Mouse (Mus musculus): ENCODE data around the gene Tmem101. TPM values are rescaled to one million over a fixed set of nuclear protein-coding genes. Genes with fewer than 3 reads are reported as not detected.
A peak's percentile ranks its signal among the peaks of the same experiment; 100 is the strongest.

The Tmem101 gene
- total RNA-seq, 2 experiments from 2014 or later = 13.7 to 15.9 TPM

DNA sequence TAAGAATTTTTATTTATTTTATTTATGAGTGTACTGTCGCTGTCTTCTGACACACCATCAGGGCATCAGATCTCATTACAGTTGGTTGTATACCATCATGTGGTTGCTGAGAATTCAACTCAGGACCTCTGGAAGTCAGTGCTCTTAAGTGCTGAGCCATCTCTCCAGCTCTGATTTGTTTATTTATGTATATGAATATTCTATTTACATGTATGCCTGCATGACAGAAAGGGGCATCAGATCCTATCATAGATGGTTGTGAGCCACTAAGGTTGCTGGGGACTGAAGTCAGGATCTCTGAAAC is 534 bp upstream of the Tmem101 start:
- no peak for DNase-seq

DNA sequence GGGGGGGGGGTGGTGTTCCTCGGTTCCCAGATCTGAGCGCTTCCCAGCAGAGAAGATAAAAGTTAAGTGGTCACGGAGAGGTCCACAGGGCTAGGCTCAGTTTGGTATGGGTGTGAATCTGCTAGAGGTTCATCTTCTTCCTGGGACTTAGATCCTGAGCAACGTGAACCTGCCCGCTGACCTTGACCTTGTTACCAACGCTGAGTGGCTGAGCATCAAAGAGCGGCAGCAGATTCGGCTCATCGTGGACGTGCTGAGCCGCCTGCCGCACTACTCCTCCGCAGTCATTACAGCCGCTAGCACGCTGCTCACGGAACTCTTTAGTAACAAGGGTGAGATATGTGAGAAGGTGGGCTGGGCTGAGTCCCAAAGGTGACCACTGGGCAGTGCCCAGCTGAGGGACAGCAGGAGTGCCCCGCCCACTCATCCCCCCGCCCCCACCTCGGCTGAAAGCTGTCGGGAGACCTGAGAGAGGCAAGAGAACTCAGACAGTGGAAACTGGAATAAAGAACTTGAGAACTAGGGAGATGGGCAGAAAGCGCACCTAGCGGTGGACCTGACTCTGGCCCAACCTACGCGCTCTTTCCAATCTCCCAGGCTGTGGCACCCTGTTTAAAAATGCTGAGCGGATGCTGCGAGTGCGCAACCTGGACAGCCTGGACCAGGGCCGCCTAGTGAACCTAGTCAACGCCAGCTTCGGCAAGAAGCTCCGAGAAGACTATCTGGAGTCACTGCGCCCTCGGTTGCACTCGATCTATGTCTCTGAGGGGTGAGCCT is 8.8 kb downstream of the Tmem101 start:
- DNase-seq = no peak

DNA sequence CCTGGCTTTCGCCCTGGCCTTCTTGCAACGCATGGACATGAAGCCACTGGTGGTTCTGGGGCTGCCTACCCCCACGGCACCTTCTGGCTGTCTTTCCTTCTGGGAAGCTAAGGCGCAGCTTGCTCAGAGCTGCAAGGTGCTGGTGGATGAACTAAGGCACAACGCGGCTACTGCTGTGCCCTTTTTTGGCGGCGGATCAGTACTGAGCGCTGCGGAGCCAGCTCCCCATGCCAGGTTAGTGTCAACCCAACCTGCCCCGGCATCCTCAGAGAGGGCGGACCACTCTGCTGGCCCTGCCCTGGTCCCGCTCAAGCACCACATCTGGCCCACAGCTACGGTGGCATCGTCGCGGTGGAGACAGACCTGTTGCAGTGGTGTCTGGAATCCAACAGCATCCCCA is 9.7 kb downstream of the Tmem101 start:
- no peak for DNase-seq

DNA sequence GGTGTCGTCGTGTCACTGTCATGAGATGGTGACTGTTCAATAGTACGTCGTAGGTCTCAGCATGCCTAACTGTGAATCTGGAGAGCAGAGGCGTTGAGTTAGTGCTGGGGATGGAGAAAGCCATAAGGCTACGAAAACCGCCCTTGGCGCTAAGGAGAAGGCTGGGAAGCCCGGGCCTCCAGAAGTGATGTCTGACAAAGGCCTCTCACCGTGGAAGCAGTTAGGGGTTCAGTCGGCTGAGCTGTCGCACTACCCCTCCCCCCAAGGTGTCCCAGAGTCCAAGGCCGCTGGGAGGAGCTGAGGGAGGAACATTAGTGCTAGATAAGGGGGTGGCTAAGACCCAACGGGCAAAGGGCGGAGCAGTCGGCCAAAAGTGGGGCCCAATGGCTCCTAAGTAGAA is 10.2 kb downstream of the Tmem101 start:
- DNase-seq = no peak

DNA sequence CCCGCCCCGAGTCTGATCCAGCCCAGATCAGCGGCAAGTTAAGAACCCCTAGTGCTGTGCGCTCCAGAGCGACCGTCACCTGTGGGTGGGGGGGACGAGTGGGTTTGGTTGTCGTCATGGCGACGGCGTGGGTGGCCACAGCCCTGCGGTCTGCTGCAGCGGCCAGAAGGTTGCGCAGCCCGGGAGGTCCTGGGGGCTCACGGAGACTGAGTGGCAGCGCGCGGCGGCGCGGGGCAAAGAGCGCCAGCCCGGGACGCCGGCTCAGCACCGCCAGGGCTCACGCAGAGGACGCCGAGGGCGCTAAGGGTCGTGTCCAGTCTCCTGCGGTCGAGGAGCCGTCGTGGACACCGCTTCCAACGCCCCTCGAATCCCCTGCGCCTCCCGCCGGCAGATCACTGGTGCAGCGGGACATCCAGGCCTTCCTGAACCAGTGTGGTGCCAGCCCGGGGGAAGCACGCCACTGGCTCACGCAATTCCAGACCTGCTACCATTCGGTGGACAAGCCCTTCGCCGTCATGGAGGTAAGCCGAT is 10.7 kb downstream of the Tmem101 start, which contains the start of gene Nags:
Gene Nags, plus strand, starts transcription at position 43 of the 531 bp plus-strand sequence.
- no peak for DNase-seq

DNA sequence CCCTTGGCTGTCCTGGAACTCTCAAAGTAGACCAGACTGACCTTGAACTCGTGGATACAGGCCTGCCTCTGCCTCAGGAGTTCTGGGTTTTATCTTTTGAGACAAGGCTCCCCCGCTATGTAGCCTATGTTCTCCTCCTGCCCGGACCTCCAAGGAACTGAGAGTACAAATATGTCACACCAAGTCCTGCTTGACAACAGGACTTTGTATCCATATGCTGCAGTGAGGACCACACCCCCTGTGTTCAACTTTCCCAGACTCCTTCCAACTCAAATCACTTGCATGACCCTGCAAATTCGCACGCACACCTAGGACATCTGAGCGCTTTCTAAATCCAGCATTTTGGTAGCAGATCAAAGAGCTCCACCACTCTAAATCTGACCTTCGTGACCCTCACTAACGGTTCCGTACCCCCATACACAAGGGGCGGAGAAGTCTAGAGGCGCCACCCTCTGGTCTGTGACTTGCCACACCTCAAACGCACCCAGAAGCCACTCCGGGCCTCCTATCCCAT is 11.2 kb downstream of the Tmem101 start:
- DNase-seq = no peak

DNA sequence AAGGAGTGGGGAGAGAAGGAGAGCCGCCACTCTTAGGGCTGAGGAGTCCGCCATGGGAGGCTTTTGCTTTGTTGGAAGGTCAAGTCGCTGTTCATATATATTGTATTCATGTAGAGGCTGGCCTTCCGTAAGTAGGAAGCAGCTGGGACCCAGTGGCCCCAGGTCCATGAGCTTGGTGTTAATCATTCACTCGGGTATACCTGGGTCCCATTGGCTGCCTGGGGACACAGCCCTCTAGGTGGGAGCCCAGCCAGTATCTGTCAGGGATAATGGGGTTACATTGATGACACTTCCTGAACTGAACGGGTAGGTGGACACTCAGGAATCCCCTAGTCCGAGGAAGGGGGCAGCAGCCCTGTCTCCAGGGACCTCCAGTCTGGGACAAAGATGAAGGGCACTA is 13.8 kb downstream of the Tmem101 start:
- no peak for DNase-seq

DNA sequence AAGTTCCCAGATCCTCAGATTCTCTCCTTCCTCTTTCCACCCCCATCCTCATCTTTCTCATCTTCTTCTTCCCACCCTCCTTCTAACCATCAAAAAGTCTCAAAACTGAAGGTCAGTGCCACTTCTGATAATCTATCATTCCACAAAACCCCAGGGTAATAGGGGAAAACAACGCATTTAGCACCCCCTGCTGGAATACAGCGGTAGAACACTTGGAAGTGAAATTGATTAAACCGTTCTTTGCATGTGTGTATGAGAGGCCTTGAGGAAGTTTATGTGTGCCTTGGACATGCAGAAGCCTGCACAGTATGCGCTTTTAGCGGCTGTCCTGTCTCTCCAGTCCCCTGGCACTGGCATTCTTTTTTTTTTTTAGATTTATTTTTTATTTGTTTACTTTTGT is 15.7 kb downstream of the Tmem101 start:
- DNase-seq = peak; percentile 57

DNA sequence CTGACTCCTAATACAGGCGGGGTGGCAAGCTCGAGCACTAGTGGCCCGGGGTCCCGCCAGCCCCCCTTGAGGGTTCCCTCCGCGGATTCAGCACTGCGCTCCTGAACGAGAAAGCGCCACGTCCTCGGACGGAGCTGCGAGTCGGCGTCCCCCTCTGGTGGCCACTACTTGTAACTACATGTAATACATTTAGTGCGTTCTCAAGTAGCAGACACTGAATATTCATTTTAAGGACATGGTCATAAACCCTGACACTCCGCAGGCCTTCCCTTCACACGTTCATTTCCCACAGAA is 17.8 kb downstream of the Tmem101 start:
- peak; percentile 76 for DNase-seq

DNA sequence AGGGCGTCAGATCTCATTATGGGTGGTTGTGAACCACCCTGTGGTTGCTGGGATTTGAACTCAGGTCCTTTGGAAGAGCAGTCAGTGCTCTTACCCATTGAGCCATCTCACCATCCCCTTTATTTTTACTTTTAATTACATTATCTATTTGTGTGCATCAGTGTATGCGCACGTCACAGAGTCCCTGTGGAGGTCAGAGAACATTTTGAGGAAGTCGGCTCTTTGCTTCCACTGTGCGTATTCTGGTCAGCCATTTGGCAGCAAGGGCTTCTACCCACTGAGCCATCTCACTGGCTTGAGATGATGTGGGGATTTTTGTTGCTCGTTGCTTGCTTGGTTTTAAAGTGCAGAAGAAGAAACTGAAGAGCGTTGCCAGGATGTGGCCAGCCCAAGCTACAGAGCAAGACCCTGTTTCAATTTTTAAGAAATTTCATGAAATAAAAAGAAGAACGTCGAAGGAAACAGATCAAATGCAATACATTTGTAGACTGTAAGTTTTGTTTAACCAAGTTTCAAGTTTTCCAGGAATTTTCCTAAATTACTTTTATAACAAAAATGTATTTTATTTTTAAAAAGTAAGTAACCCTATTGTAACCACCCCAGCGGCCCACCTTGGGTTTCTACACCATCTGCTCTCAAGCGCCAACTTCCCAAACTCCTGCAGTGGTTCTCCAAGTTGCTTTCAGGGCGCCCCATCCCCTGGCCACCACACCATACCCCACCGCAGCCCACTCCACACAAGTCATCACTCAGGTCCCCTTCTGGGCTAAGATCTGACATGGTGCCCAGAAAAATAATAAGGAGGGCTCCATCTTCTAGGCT is 18.4 kb downstream of the Tmem101 start:
- no peak for DNase-seq

DNA sequence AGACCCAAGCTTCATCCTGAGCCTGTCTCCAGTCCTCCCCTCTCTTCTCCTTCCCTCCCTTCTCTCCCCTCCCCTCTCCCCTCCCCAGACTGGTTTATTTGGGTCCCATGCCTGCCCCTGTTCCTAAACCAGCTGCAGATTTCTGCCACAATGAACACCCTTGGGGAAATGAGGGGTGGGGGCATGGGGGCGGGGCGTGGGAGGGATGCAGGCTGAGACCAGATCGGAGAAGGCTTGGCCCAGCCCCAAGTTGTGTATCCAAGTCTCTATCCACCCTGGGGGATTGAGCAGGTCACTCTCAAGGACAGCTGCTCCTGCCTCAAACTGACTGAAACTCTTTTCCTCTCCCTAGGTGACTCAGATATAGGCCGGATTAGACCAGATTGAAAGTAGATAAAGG is 21.7 kb downstream of the Tmem101 start:
- DNase-seq = no peak

DNA sequence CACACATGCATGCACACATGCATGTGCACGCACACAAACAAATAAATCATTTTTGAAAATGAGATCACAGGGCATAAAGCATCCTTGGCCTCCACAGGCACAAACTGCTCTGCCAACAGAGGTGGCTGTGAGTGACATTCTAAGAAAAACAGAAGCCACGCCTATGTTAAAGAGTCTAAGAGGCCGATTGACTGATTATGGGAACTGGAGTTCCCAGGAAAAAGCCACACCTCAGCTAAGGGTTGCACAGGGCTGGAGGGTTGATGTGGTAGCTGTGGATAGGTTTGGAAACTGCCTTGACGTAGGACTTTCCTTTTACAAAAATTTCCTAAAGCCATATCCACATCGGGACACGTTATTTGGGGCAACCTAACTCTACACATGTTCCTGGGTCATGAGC is 38.8 kb downstream of the Tmem101 start:
- DNase-seq = no peak

DNA sequence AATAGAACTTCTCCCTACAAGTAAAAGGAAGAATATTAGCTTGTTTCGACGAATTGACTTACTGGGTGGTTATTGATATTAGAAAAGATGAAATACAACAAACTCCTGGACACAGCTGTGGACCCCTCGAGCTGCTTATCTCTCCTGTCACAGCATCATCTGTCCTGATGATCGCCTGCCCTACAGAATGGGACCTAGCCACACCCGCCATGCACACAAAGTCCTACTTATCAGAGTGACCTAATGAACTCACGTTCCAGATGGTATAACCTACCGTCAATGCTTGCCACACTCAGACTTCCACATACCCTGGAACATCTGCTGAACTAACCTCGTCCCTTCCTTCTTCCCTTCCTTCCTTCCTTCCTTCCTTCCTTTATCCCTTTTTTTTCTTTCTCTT is 40.0 kb downstream of the Tmem101 start:
- DNase-seq = no peak

DNA sequence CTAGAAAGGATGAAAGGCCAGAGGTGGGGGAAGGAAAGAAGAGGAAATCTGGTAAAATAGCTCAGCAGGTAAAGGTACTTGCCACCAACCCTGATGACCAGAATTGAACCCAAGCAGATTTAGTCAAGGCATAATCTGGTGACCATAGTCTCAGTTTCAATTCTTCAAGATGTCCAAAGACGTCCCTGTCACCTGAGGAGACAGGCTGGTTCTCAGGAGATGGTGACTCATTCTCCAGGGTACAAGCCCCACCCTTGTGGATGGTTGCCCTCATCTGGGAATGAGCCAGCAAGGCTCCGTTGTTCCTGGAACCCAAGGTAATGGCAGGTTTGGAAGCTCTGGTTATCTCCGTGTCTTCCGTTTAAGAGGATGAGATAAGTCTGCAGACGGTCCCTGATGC is 44.6 kb downstream of the Tmem101 start:
- no peak for DNase-seq

DNA sequence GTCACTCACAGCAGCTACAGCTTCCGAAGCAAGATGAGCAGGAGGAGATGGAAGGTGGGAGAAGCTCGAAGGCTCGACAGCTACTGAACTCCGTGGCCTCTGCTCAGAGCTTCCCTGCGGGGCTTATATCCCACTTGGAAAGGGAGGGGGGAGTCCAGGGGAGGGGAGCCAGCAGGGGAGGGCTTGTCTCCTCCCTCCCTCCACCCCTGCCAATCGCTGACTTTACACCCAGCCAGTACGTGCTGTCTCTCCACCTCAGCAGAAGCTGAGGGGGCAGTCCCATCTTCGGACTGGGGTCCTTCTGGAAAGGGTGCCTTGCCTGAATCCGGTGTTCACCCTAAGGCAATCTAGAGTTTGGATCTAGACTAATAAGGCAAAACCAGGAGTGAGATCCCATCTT is 48.5 kb downstream of the Tmem101 start, which contains the start of gene Pyy:
Gene Pyy, minus strand, starts transcription at position 101 of the 400 bp plus-strand sequence.
- DNase-seq = no peak

DNA sequence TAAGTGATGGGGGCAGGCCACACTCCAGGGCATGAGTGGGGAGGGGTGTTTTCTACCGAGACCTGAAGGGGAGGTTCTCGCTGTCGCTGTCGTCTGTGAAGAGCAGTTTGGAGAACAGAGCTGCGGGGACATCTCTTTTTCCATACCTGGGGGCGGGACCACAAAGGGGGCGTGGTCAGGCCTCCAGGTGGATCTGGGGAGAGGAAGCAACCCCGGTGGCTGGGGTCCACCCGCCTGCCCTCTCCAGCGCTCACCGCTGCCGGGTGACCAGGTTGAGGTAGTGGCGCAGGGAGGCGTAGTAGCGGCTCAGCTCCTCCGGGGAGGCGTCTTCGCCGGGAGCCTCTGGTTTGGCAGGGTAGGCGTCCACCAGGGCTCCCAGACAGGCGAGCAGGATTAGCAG is 49.3 kb downstream of the Tmem101 start:
- no peak for DNase-seq

Other genes with a start within 250 kb of the Tmem101 start
- under 1 TPM in 1 of 2 experiments, not detected in 1; 0.41 TPM for gene Sost, start 189.4 kb downstream of the Tmem101 start, total RNA-seq (2021)
- gene Cfap97d1, start 172.1 kb downstream of the Tmem101 start, total RNA-seq (2021) = not detected
- gene Dusp3, start 169.4 kb downstream of the Tmem101 start, total RNA-seq (2021) = 100 to 1,000 TPM; 122 to 136 TPM
- gene Mpp3, start 127.9 kb downstream of the Tmem101 start, total RNA-seq (2021) = 10 to 100 TPM; 76.8 to 83.7 TPM
- gene Cd300lg, start 114.9 kb downstream of the Tmem101 start, total RNA-seq (2021) = 10 to 100 TPM; 18.0 to 20.4 TPM
- gene Mpp2, start 67.9 kb downstream of the Tmem101 start, total RNA-seq (2021) = 1 to 10 TPM; 1.1 to 1.5 TPM
- gene Ppy, start 55.1 kb downstream of the Tmem101 start, total RNA-seq (2021) = not detected
- not detected for gene Pyy, start 48.6 kb downstream of the Tmem101 start, total RNA-seq (2021)
- gene Nags, start 10.9 kb downstream of the Tmem101 start, total RNA-seq (2021) = not detected
- gene Lsm12, start 28.9 kb upstream of the Tmem101 start, total RNA-seq (2021) = 10 to 100 TPM; 83.1 to 84.4 TPM
- 10 to 100 TPM; 32.2 to 34.6 TPM for gene G6pc3, start 33.2 kb upstream of the Tmem101 start, total RNA-seq (2021)
- gene Hdac5, start 73.8 kb upstream of the Tmem101 start, total RNA-seq (2021) = 10 to 100 TPM; 68.5 to 86.9 TPM
- 1 to 10 TPM in 1 of 2 experiments, under 1 TPM in 1; 0.99 to 1.2 TPM for gene BC030867, start 92.5 kb upstream of the Tmem101 start, total RNA-seq (2021)
- gene Asb16, start 112.3 kb upstream of the Tmem101 start, total RNA-seq (2021) = 10 to 100 TPM; 48.7 to 54.4 TPM
- gene Tmub2, start 128.5 kb upstream of the Tmem101 start, total RNA-seq (2021) = 10 to 100 TPM; 15.7 to 18.9 TPM
- gene Atxn7l3, start 140.2 kb upstream of the Tmem101 start, total RNA-seq (2021) = 10 to 100 TPM; 20.8 to 25.5 TPM
- gene Ubtf, start 163.3 kb upstream of the Tmem101 start, total RNA-seq (2021) = 10 to 100 TPM; 56.0 to 64.8 TPM
- gene Slc4a1, start 209.8 kb upstream of the Tmem101 start, total RNA-seq (2021) = 10 to 100 TPM in 1 of 2 experiments, 1 to 10 TPM in 1; 2.1 to 10.7 TPM
- gene Rundc3a, start 237.0 kb upstream of the Tmem101 start, total RNA-seq (2021) = 1 to 10 TPM in 1 of 2 experiments, under 1 TPM in 1; 0.87 to 1.9 TPM